Mouse (Mus musculus): ENCODE measurements around the gene Dmkn.
"Not testable (repeated sequence)": the region's sequence is repeated elsewhere in the genome, so short reads cannot be mapped to it uniquely, and the experiment has no call there.

Gene Dmkn

DNA sequence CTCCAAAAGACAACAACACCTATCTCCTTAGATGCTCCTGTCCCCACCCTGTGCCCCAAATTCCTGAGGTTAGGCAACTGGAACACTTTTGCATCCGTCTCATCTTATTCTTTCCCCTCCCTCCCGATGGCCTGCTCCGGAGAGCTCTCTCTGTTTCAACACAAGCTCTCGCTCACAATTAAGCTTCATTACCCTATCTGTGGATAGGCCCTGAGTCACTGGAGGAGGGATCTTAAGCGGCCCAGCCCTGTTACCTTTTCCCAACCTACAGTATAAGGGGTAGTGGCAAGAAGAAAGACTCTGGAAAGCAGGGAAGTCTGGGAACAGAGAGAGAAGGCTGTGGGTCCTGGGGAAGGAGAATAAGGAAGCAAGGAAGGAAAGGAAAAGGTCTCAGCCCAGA is at the start of gene Dmkn:
Dmkn (plus strand) TSS at position 301 of the 400 bp plus-strand sequence.
- no peak for DNase-seq (ENCODE audit: low read depth)

GRCm38 (mm10) chr7:30717006-30717715 is 46.4 kb upstream of the Dmkn start:
- DNase-seq (ENCODE audit: low read depth), result peak; percentile 82

DNA sequence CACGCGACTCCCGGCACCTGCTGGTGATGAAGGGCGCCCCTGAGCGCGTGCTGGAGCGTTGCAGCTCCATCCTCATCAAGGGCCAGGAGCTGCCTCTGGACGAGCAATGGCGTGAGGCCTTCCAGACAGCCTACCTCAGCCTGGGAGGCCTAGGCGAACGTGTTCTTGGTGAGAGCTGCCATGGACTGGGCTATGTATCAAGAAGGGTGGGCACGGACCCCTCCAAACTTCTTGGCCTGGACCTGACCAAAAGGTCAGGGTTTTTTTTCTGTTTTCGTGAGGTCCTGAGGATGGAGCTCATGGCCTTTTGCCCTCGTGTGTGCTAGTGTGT is 45.9 kb upstream of the Dmkn start:
- no peak for DNase-seq (ENCODE audit: low read depth)

DNA sequence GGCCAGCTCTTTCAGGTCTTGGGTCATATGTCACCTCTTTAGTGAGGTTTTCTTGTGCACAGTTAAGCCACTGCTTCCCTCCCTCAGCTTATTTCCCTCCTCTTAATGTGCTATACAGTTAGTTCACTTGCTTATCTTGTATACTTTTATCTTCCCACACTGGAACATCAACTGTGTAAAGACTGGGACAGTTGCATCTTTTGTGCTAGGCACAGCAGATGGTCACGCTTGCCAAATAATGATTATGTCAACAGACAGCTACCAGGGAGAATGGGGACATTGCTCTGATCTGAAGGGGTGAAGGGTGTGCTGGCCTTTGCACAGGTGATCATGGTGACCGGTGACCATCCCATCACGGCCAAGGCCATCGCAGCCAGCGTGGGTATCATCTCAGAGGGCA is 43.9 kb upstream of the Dmkn start:
- DNase-seq (ENCODE audit: low read depth), result no peak

- no peak for DNase-seq (ENCODE audit: low read depth)
Observed at GRCm38 (mm10) chr7:30721286-30721685, 42.3 kb upstream of the Dmkn start.

DNA sequence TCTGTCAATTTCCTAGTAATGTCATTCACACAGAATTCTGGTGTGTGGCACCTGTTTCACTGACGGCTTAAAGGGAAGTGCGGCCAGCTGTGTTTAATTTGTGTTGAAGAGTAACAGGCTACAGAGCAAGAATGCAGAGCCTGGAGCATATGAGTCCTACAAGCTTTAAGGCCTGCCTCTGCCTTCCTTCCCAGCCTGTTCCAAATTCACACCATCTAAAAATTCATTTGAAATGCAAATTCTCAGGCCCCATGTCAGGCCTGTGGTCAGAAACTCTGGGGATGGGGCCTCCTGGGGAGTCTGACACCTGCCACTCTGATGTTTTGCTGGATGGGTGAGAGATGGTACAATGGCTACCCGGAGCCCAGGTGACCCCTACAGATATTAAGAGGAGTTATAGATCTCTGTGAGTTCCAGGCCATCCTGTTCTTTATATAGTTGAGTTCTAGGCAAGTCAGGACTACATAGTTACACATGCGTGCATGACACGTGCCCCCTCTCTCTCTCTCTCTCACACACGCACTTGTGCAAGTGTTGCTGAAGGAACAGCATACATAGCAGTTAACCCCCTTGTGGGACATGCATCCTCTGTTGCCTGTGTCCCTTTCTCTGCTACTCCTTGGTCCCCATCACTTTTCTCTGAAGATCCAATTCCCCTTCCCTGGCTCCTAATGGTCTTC is 40.1 kb upstream of the Dmkn start:
- DNase-seq (ENCODE audit: low read depth), result no peak

GRCm38 (mm10) chr7:30728214-30728613 is 35.3 kb upstream of the Dmkn start:
- no peak for DNase-seq (ENCODE audit: low read depth)

- DNase-seq (ENCODE audit: low read depth), result peak; percentile 59
Observed at GRCm38 (mm10) chr7:30728739-30729395, 34.7 kb upstream of the Dmkn start.

DNA sequence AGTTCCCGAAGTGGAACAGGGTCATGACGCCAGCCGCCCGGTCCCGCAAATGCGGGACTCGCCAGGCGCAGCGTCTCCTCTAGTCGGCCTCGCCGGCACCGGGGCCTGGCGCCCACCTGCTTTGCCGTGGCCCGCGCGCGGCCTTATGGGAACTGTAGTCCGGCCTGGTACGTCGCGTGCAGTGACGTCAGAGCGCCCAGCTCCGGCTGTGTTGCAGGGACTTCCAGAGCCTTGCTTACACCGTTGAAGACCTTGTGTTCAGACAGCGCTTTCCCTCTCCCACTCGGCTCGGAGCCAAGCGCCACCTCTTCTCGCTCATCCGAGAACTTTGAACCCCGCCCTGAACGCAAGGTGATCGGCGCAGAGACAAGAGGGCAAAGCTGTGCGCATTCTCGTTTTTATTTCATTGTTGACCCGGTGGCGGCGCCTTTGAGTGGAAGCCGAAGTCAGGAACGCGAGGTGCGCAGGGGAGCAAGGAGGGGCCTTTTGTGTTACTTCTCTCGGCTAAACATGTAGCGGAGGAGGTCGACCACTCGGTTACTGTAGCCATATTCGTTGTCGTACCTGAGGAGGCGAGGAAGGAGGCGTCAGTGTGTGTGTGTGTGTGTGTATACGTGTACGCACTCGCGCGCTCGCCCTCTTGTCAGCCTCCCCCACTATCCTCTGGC is 34.0 kb upstream of the Dmkn start, which contains the start of gene Tmem147:
Tmem147 (minus strand) TSS at position 145 of the 668 bp plus-strand sequence.
- DNase-seq (ENCODE audit: low read depth), result peak; percentile 95

GRCm38 (mm10) chr7:30730064-30730722 is 33.4 kb upstream of the Dmkn start:
- peak; percentile 33 for DNase-seq (ENCODE audit: low read depth)

DNA sequence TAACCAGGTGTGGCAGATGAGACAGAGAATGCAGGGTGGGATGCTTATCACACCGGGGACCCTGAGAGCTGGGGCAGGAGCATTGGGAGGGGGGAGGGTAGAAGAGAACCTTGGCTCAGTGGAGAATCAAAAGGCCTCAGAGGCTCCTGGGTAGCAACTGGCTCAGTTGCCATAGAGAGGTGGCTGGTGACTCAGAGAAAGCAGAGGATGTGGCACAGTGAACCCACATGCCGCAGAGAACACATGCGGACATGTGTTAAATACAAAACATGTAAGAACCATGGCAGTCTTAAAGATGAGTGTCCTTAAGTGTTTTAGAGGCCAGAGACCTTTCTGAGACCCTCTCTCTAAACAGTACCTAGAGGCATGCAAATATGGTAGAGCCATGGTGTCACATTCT is 27.3 kb upstream of the Dmkn start:
- DNase-seq (ENCODE audit: low read depth), result peak; percentile 14

- DNase-seq (ENCODE audit: low read depth), result not testable (repeated sequence)
Observed at GRCm38 (mm10) chr7:30742570-30742969, 21.0 kb upstream of the Dmkn start.

DNA sequence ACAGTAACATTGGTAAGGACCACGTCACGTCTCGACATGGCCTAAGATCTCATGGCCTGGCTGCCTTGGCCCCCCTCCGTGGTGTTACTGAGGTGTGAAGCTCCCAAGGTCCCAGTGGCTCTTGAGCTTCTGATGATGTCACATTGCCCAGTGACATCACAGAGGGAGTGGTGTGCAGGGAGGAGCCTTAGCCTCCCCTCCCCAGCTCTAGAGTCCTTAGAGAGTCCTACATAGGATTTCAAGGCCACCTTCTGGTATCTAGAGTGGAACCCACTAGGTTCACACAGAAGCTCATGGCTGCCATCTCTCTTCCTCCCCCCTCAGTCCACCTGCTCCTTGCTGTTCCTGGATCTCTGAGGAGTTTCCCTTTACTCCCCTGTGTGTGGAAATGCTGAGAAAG is 19.9 kb upstream of the Dmkn start, which contains the start of gene Gapdhs:
Gapdhs (minus strand) TSS at position 65 of the 400 bp plus-strand sequence.
- not testable (repeated sequence) for DNase-seq (ENCODE audit: low read depth)

DNA sequence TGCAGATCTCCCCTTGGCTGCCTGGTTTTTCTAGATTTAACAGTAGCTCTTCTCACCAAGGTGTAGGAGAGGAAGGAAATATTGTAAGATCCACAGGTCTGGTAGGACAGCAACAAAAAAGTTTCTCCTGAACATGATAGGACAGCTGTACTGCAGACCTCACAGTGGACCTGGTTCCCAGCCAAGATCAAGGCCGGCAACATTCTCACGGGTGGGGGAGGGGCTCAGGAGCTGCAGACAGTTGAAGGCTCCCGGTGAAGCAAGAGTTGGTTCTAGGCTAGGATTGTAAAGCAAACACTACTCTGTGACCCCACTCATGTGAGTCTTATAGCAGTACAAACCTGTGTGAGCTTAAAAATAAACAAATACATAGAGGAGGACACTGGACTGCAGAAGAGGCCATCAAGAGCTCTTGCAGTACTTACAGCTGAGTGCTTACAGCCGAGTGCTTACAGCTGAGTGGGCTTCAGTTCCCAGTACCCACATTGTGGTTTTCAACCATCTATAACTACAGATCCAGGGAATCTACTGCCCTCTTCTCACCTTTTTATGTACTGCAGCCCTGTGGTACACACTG is 19.4 kb upstream of the Dmkn start:
- no peak for DNase-seq (ENCODE audit: low read depth)

DNA sequence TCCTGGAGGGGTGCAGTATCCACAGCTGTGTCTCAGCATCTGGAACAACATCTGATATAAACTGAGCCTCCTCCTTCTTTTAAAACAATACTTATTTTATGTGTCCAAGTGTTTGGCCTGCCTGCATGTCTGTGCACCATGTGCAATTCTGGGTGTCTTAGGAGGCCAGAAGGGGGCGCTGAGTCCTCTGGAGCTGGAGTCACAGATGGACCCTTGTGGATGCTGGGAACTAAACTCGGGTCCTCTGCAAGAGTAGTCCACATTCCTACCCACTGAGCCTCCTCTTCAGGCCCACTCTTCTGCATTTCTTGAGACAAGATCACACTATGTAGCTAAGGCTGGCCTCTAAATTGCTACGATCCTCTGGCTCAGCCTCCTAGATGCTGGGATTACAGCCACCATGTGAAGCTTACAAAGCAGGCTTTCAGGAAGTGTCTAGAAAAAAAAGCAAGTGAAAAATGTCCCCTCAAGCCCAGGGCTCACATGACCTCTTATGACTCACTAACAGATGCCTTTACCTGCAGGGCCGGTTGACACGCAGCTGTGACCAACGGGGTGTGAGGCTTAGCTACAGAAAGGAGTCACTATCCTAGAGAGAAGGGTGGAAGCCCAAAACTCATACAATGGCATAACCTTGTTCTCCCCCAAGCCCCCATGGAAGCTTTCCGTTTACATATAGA is 15.9 kb upstream of the Dmkn start:
- DNase-seq (ENCODE audit: low read depth), result peak; percentile 21

DNA sequence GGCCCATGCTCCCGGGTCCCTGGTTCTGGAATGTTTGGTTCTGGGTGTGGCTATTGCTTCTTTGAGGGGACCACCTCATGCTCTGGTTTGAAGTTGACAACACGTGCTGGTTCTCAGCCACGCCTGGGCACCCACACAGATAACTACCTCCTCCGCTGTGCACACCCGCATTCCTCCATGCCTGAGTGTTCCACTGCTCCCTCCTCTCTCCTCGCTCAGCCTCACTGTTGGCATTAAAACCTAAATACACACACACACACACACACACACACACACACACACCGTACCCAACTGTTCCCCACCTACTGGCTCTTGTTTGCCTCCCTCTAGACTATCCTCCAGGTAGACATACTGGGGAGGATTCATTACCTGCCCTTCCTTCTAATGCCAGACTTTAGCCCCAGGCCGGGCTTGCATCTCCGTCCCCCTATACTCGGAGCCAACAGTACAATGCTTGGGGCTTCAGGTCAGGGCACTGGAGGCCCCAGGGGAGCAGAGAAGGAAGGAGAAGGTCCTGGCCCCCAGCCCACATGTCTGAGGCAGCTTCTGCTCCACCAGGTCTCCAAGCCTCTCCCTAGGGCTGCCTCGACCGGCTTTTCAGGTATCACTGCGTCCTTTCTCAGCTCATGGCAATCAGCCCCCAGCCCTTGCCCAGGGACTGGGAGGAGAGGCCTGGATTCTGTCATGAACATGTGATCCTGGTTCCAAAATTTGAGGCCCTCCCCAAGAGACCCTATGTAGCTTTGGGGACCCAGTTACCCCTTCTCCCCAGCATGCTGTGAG is 13.5 kb upstream of the Dmkn start:
- DNase-seq (ENCODE audit: low read depth), result no peak

DNA sequence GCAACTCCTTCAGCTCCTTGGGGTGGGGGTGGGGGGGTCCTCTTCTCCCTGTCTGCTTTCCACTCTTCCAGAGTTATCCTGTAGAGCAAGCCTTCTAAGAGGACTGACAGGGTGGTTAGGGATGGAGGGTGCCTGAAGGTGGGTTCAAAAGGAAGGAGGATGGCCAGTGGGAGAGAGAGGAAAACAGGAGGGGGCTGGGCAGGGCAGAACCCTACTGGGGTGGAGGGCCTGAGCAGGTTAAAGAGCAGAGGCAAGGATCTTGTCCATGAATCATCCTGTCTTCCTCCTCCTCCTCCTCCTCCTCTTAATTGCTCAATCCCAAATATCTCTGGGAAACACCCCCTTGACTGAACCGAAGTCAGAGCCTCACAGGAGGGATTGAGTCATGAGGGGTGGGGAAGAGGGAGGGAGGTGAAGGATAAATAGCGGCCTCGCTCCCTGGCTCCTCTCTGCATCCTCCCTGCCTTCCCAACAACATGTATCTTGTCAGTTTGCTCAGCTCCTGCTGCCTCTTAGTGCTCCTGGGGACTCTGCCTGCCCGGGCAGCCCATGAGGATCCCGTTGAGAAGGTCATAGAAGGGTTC is 12.4 kb upstream of the Dmkn start, which contains the start of gene Sbsn:
Sbsn (plus strand) TSS at position 386 of the 584 bp plus-strand sequence.
- DNase-seq (ENCODE audit: low read depth), result no peak

- DNase-seq (ENCODE audit: low read depth), result no peak
Observed at GRCm38 (mm10) chr7:30757001-30757400, 6.6 kb upstream of the Dmkn start.

GRCm38 (mm10) chr7:30758853-30759252 is 4.7 kb upstream of the Dmkn start:
- no peak for DNase-seq (ENCODE audit: low read depth)

All from induced T-regulatory cell, adult 2 months (primary cell).